Mouse (Mus musculus): Measurements from ENCODE around the gene E2f6.

GRCm38 (mm10) chr12:16764776-16765445, 45.9 kb upstream of the E2f6 start:
- TF ChIP-seq CTCF (conservative IDR thresholded peaks at IDR 0.05; ENCODE audit: low read length) (no peak), NANOG (IDR thresholded peaks at IDR 0.05; ENCODE audit: borderline replicate concordance, low read length) (no peak), POU5F1 (IDR thresholded peaks at IDR 0.05; ENCODE audit: borderline replicate concordance, low read length) (no peak)
